Mouse (Mus musculus) frontal cortex, postnatal 36 days (tissue): ENCODE measurements around the gene Palb2.

Source experiments
- DNase-seq, 2 experiments: peaks; one replicate each; pipeline ENCODE4 v3.0.0; 2022; ENCODE audit warnings: low spot score in 2 of 2

The Palb2 gene

GRCm38 (mm10) chr7:122132497-122133337, at the start of gene Palb2, which contains the start of gene Dctn5:
Gene Palb2, minus strand, starts transcription at chr7:122132985.
Gene Dctn5, plus strand, starts transcription at chr7:122133041.
- peak; percentile 99 for DNase-seq

GRCm38 (mm10) chr7:122180720-122181119, 47.9 kb upstream of the Palb2 start:
- no peak for DNase-seq

GRCm38 (mm10) chr7:122171613-122172012, 38.8 kb upstream of the Palb2 start:
- no peak for DNase-seq

GRCm38 (mm10) chr7:122170705-122171104, 37.9 kb upstream of the Palb2 start:
- no peak for DNase-seq

GRCm38 (mm10) chr7:122167203-122167602, 34.4 kb upstream of the Palb2 start:
- DNase-seq, result no peak

GRCm38 (mm10) chr7:122163766-122164165, 31.0 kb upstream of the Palb2 start:
- DNase-seq, result no peak

GRCm38 (mm10) chr7:122160037-122160436, 27.3 kb upstream of the Palb2 start:
- DNase-seq, result no peak

GRCm38 (mm10) chr7:122158915-122159902, 26.4 kb upstream of the Palb2 start, which contains the start of gene Plk1:
Gene Plk1, plus strand, starts transcription at chr7:122159439.
- peak; percentile 83 to 88 for DNase-seq

- no peak for DNase-seq
Observed at GRCm38 (mm10) chr7:122158488-122158887, 25.7 kb upstream of the Palb2 start.

GRCm38 (mm10) chr7:122152473-122152872, 19.7 kb upstream of the Palb2 start:
- DNase-seq, result no peak

GRCm38 (mm10) chr7:122140991-122141390, 8.2 kb upstream of the Palb2 start:
- no peak for DNase-seq

- DNase-seq, result no peak
Observed at GRCm38 (mm10) chr7:122138190-122138589, 5.4 kb upstream of the Palb2 start.

- no peak for DNase-seq
Observed at GRCm38 (mm10) chr7:122137071-122137470, 4.3 kb upstream of the Palb2 start.

GRCm38 (mm10) chr7:122135070-122135469, 2.3 kb upstream of the Palb2 start:
- no peak for DNase-seq

GRCm38 (mm10) chr7:122133338-122133625, 497 bp upstream of the Palb2 start:
- DNase-seq, result no peak

- DNase-seq, result no peak
Observed at GRCm38 (mm10) chr7:122131834-122132233, 951 bp downstream of the Palb2 start.

GRCm38 (mm10) chr7:122126946-122127345, 5.8 kb downstream of the Palb2 start:
- DNase-seq, result no peak

- DNase-seq, result no peak
Observed at GRCm38 (mm10) chr7:122125636-122126035, 7.1 kb downstream of the Palb2 start.

- DNase-seq, result no peak
Observed at GRCm38 (mm10) chr7:122123518-122123917, 9.3 kb downstream of the Palb2 start.

GRCm38 (mm10) chr7:122108206-122108605, 24.6 kb downstream of the Palb2 start:
- DNase-seq, result no peak

- DNase-seq, result peak; percentile 84 to 88
Observed at GRCm38 (mm10) chr7:122101747-122102244, 31.0 kb downstream of the Palb2 start, which contains the start of gene Ndufab1. Gene Ndufab1, minus strand, starts transcription at chr7:122101886.
